Mouse (Mus musculus): ENCODE data around the gene Pabpc6.

Gene Pabpc6

DNA sequence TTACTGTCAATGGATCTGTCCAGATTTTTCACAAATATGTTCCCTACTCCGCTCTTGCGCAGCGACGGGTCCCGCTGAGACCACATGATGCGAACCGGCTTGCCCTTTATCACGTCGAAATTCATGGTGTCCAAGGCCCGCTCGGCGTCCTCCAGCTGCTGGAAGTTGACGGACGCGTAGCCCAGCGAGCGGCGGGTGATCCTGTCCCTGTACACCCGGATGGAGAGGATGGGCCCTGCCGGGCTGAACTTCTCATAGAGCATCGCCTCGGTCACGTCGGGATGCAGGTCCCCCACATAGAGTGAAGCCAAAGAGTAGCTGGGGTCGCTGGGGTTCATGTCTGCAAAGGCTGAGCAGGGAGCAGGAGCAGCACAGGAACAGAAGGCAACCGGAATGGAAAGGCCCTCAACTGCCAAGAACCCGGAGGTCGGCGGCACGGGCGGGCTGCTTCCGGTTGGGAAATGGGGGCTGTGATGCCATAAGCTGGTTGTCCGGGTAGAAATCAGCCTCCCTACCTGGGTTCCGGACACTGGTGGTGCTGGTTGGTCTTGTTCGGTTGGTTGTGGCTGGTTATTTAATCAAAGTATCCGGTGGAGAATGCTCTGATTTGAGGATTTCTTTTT is at the start of gene Pabpc6:
TSS of gene Pabpc6 (minus strand) at position 435 of the 623 bp plus-strand sequence.
- no peak for TF ChIP-seq GATA4 (IDR thresholded peaks at IDR 0.05; ENCODE audit: insufficient replicate concordance, low read length)

GRCm38 (mm10) chr17:9710910-9711309 is 41.4 kb upstream of the Pabpc6 start:
- no peak for TF ChIP-seq GATA4 (IDR thresholded peaks at IDR 0.05; ENCODE audit: insufficient replicate concordance, low read length)

DNA sequence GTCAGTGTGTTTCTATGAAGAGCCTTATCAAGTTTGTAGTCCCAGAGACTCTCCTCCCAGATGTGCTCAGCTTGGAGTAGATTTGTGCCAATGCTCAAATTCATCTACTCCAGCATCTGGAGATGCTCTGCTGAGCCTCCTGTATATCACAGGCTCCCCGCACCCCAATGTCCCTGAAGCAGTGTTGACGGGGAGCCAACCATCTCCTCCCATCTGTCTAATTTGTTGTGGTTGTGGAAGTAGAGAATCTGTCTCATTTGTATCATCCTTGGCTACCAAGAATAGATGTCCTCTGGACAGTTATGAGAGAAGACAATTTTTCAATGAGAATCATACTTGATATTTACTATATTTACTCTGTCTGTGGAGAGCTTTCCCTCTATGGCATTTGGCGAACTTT is 39.4 kb upstream of the Pabpc6 start:
- no peak for TF ChIP-seq GATA4 (IDR thresholded peaks at IDR 0.05; ENCODE audit: insufficient replicate concordance, low read length)

DNA sequence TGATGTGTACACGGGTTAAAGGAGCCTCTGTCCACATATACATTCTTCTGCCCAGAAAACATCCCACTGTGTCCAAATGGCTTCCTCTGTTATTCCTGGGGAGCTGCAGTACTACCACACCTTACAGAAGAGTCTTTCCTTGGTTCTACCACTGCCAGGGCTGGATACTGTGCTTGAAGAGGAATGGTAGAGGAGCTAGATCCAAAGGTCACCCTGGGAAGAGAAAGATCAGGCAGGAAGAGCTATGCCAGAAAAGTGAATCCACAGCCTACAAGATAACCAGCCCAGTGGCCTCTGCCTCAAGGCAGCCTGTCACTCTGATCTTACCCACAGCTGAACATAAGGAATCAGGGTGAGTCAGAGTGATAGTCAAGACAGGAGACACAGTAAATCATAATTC is 37.8 kb upstream of the Pabpc6 start:
- no peak for TF ChIP-seq GATA4 (IDR thresholded peaks at IDR 0.05; ENCODE audit: insufficient replicate concordance, low read length)

GRCm38 (mm10) chr17:9697763-9698162 is 28.2 kb upstream of the Pabpc6 start:
- TF ChIP-seq GATA4 (IDR thresholded peaks at IDR 0.05; ENCODE audit: insufficient replicate concordance, low read length): no peak

GRCm38 (mm10) chr17:9691251-9691650 is 21.7 kb upstream of the Pabpc6 start:
- TF ChIP-seq GATA4 (IDR thresholded peaks at IDR 0.05; ENCODE audit: insufficient replicate concordance, low read length): no peak

- no peak for TF ChIP-seq GATA4 (IDR thresholded peaks at IDR 0.05; ENCODE audit: insufficient replicate concordance, low read length)
Observed at GRCm38 (mm10) chr17:9683539-9684155, 14.1 kb upstream of the Pabpc6 start.

- TF ChIP-seq GATA4 (IDR thresholded peaks at IDR 0.05; ENCODE audit: insufficient replicate concordance, low read length): no peak
Observed at GRCm38 (mm10) chr17:9680741-9681140, 11.2 kb upstream of the Pabpc6 start.

- no peak for TF ChIP-seq GATA4 (IDR thresholded peaks at IDR 0.05; ENCODE audit: insufficient replicate concordance, low read length)
Observed at GRCm38 (mm10) chr17:9675175-9675789, 5.8 kb upstream of the Pabpc6 start.

DNA sequence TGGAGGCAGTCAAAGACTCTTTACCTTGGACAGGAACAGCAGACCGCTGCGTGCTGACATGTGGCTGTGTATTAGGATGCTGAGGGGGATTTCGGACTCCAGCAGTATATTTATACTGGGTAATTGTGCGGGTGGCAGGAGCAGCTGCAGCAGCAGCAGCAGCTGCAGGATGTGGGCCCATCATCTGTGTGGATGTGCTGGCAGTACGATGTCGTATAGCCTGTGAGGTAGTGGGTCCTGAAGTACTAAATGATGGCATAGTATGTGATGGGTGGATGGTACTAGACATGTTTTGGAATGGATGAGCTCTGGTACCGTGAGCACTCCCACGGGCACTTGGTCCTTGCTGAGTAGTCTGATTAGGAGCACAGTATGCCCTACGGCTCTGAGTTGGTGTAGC is 1.6 kb downstream of the Pabpc6 start:
- no peak for TF ChIP-seq GATA4 (IDR thresholded peaks at IDR 0.05; ENCODE audit: insufficient replicate concordance, low read length)

- TF ChIP-seq GATA4 (IDR thresholded peaks at IDR 0.05; ENCODE audit: insufficient replicate concordance, low read length): no peak
Observed at GRCm38 (mm10) chr17:9658651-9659050, 10.9 kb downstream of the Pabpc6 start.

DNA sequence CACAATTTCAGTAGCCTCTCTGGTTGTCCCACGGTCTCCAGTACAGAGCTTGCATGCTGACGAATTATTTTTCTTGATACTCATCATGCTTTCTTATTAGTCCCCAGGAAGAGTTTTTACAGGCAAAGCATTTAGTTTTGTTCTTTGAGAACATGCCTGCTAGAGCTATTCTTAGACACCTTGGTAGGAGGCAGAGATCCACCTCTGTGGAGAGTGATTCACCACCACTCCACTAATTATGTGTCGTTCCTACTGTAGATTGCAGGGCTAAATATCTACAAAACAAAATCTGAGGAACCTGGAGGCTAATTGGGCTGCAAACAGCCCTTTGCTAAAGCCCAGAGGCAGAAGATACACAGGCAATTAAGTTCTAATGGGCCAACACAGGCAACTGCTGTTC is 15.4 kb downstream of the Pabpc6 start:
- no peak for TF ChIP-seq GATA4 (IDR thresholded peaks at IDR 0.05; ENCODE audit: insufficient replicate concordance, low read length)

- no peak for TF ChIP-seq GATA4 (IDR thresholded peaks at IDR 0.05; ENCODE audit: insufficient replicate concordance, low read length)
Observed at GRCm38 (mm10) chr17:9647644-9648043, 21.9 kb downstream of the Pabpc6 start.

- no peak for TF ChIP-seq GATA4 (IDR thresholded peaks at IDR 0.05; ENCODE audit: insufficient replicate concordance, low read length)
Observed at GRCm38 (mm10) chr17:9643657-9644180, 25.8 kb downstream of the Pabpc6 start.

DNA sequence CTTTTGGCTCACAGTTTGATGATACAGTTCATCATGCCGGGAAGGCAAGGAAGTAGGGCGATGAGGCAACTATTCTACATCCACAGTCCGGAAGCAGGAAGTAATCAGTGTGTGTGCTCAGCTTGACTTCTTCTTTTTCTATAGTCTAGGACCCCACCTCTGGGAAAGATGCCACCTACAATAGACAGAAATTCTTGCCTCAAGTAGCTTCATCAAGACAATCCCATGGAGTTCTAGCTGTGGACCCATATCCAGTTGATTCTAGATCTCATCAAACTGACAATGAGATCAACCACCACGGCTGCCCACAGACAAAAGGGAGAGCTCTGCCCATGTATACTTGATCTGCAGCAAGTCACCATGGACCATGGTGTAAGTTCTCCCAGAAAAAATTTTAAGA is 32.5 kb downstream of the Pabpc6 start:
- TF ChIP-seq GATA4 (IDR thresholded peaks at IDR 0.05; ENCODE audit: insufficient replicate concordance, low read length): no peak

DNA sequence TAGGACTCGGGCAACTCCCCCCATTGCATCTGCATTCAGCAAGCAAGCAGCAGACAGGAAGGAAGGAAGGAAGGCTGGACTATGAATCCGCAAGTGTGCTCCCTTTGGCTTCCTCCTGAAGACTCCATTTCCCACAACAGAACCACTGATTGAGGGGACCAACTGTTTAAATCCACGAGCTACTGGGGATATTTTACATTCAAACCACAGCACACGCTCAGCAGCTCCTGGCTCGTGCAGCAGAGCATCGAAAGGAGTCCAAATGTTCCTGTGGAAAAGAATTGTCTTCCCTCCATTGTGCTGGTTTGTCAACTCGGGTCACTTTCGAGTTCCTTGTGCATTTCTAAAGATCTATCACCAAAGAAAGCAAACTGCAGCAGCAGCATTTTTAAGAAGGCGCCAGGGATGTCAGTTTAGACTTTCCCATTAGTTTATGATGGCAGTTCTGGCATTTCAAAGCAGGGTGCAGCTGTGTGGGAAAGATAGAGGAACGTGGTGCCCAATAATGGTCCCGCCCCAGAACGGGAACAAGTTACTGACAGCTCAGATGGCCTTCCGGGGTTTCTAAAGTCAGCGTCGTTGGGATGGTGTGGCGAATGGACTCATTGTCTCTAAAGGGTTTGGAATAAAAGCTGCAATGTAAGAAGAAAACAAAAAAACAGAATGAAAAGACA is 36.8 kb downstream of the Pabpc6 start:
- TF ChIP-seq GATA4 (IDR thresholded peaks at IDR 0.05; ENCODE audit: insufficient replicate concordance, low read length): no peak

Measured in liver, adult (tissue).